8 mouse cellular contexts compared by ENCODE assay signal in the genomic region with DNA sequence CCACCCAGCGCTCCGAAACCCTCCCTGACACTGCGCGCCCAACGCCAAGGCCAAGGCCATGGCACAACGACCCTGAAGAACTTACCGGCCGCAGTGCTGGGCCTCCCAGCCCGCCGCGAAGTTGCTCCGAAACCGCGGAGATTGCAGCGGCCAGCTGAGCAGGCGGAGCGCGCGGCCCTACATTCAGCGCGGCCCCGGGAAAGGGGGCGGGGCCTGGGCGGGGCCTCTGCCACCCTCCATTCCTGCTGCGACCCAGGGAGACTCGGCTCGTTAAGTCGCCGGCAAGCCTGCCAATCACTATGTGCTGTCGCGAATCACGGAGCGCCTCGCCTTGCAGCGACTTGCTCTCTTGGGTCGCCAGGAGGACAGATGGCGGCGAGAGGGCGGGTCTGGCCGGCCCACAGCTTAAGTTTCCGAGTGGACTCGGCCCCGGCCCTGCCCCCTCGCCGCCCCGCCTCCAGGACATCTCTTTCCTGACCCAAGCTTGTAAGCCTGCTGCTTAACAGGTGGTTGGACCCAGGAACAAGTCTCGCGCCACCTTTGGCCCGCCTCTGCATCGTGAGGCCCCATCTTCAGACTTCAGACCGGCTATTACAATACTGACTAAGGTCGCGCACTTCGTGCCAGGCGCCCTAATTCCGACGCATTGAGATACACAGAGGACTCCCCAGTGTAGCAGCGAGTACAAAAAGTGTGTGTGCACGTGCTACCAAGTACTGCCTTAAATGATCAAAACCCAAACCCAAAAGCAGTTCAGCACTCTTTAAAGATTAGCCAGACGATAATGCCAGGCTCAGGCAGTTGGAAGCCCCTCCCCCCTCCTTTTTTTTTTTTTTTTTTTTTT. TPM values are rescaled to one million over a fixed set of nuclear protein-coding genes. Genes with fewer than 3 reads are reported as not detected.
DNase-seq lines count a peak whose midpoint lies in the region; ATAC-seq and TF ChIP-seq lines count a peak whose summit lies in the region.

Gene Wfs1 (minus strand): TSS at position 425 of the 844 bp plus-strand sequence.

- WGBS in bone marrow, adult 2 months, result under 1% methylated on average over 57 of the region's 60 CpGs
- WGBS in embryonic facial prominence, embryonic 15.5 days, result under 1% methylated on average over 60 of the region's 60 CpGs
- WGBS in heart, embryonic 10.5 days, result 1% methylated on average over 60 of the region's 60 CpGs
- WGBS in kidney, embryonic 14.5 days, result 2% methylated on average over 56 of the region's 60 CpGs
- 1% methylated on average over 50 of the region's 60 CpGs for WGBS in limb, embryonic 14.5 days
- WGBS in midbrain, embryonic 16.5 days, result under 1% methylated on average over 60 of the region's 60 CpGs
- 1% methylated on average over 60 of the region's 60 CpGs for WGBS in spleen, adult 2 months

- H3K27me3 ChIP-seq in embryonic facial prominence, embryonic 15.5 days, result no peaks in the 10 kb centered on the region
- H3K27me3 ChIP-seq in heart, embryonic 10.5 days (ENCODE audit: insufficient read depth, poor library complexity, severe bottlenecking), result no peaks in the 10 kb centered on the region
- H3K27me3 ChIP-seq in kidney, embryonic 14.5 days (ENCODE audit: control insufficient read depth, insufficient read depth, low read length), result no peaks in the 10 kb centered on the region
- no peaks in the 10 kb centered on the region for H3K27me3 ChIP-seq in limb, embryonic 14.5 days (ENCODE audit: control insufficient read depth, insufficient read depth, low read length)
- no peaks in the 10 kb centered on the region for H3K27me3 ChIP-seq in midbrain, embryonic 16.5 days (ENCODE audit: control insufficient read depth, insufficient read depth, low read depth, low read length)
- no peaks in the 10 kb centered on the region for H3K27me3 ChIP-seq in spleen, adult 2 months (ENCODE audit: control insufficient read depth, insufficient read depth, low read length)

- H3K4me1 ChIP-seq in bone marrow, adult 2 months (ENCODE audit: control insufficient read depth, insufficient read depth, low read length), result peaks cover 1% of the 10 kb centered on the region; the same call in 1 of the 2 replicates
- H3K4me1 ChIP-seq in embryonic facial prominence, embryonic 15.5 days, result peaks cover 11% of the 10 kb centered on the region
- peaks cover 37% of the 10 kb centered on the region for H3K4me1 ChIP-seq in heart, embryonic 10.5 days
- H3K4me1 ChIP-seq in kidney, embryonic 14.5 days (ENCODE audit: control insufficient read depth, insufficient read depth, low read length), result peaks cover 22% of the 10 kb centered on the region; the same call in 1 of the 2 replicates
- H3K4me1 ChIP-seq in limb, embryonic 14.5 days (ENCODE audit: control insufficient read depth, insufficient read depth, low read length), result no peaks in the 10 kb centered on the region; the same call in 1 of the 2 replicates
- H3K4me1 ChIP-seq in midbrain, embryonic 16.5 days (ENCODE audit: control insufficient read depth, insufficient read depth, low read length), result peaks cover 13% of the 10 kb centered on the region; the same call in 1 of the 2 replicates
- H3K4me1 ChIP-seq in spleen, adult 2 months (ENCODE audit: control insufficient read depth, insufficient read depth, insufficient read length), result peaks cover 2% of the 10 kb centered on the region; the same call in 1 of the 2 replicates

- H3K36me3 ChIP-seq in embryonic facial prominence, embryonic 15.5 days, result no peaks in the 10 kb centered on the region
- no peaks in the 10 kb centered on the region for H3K36me3 ChIP-seq in heart, embryonic 10.5 days
- H3K36me3 ChIP-seq in kidney, embryonic 14.5 days (ENCODE audit: control insufficient read depth, insufficient read depth, low read length), result no peaks in the 10 kb centered on the region
- H3K36me3 ChIP-seq in limb, embryonic 14.5 days (ENCODE audit: control insufficient read depth, insufficient read depth, low read length), result no peaks in the 10 kb centered on the region
- no peaks in the 10 kb centered on the region for H3K36me3 ChIP-seq in midbrain, embryonic 16.5 days (ENCODE audit: control insufficient read depth, insufficient read depth, low read length)
- H3K36me3 ChIP-seq in spleen, adult 2 months (ENCODE audit: control insufficient read depth, insufficient read depth, low read length), result no peaks in the 10 kb centered on the region

- no peak for TF ChIP-seq CTCF in bone marrow, adult 2 months (IDR thresholded peaks at IDR 0.05; ENCODE audit: control insufficient read depth, insufficient read depth, low read length)
- no peak for TF ChIP-seq CTCF in spleen, adult 2 months (IDR thresholded peaks at IDR 0.05; ENCODE audit: extremely low read depth, insufficient read depth, insufficient read length, insufficient replicate concordance)

- H3K9me3 ChIP-seq in embryonic facial prominence, embryonic 15.5 days (replicated peaks), result no peaks in the 10 kb centered on the region
- no peaks in the 10 kb centered on the region for H3K9me3 ChIP-seq in heart, embryonic 10.5 days
- H3K9me3 ChIP-seq in kidney, embryonic 14.5 days (ENCODE audit: control insufficient read depth, low read length), result no peaks in the 10 kb centered on the region
- no peaks in the 10 kb centered on the region for H3K9me3 ChIP-seq in limb, embryonic 14.5 days (ENCODE audit: control insufficient read depth, low read length)
- H3K9me3 ChIP-seq in midbrain, embryonic 16.5 days (replicated peaks; ENCODE audit: control insufficient read depth, low read length, poor library complexity, severe bottlenecking), result no peaks in the 10 kb centered on the region

- ATAC-seq in embryonic facial prominence, embryonic 15.5 days (ENCODE audit: insufficient number of reproducible peaks, low FRiP score, low TSS enrichment, low read depth), result peak; percentile 97
- peak; percentile 97 for ATAC-seq in kidney, embryonic 14.5 days (ENCODE audit: low FRiP score, low TSS enrichment)
- ATAC-seq in limb, embryonic 14.5 days (ENCODE audit: low FRiP score, low read depth), result peak; percentile 98
- peak; percentile 98 for ATAC-seq in midbrain, embryonic 16.5 days

- DNase-seq in 3T3-L1 (ENCODE audit: low read depth, low spot score), result peak; percentile 99
- DNase-seq in heart, embryonic 10.5 days (ENCODE audit: low spot score), result peak; percentile 99
- DNase-seq in limb, embryonic 14.5 days (ENCODE audit: low spot score), result peak; percentile 97
- DNase-seq in spleen, adult 2 months (ENCODE audit: low read depth in 1 of 2, low spot score in 2 of 2), result peak; percentile 88 to 95

- H3K9ac ChIP-seq in embryonic facial prominence, embryonic 15.5 days, result peak within 1 kb of the TSS; percentile 55
- peak within 1 kb of the TSS; percentile 76 for H3K9ac ChIP-seq in kidney, embryonic 14.5 days (ENCODE audit: low read depth, low read length)
- peak within 1 kb of the TSS; percentile 84 for H3K9ac ChIP-seq in limb, embryonic 14.5 days (ENCODE audit: low read depth, low read length, severe bottlenecking)
- H3K9ac ChIP-seq in midbrain, embryonic 16.5 days (ENCODE audit: low read depth, low read length), result peak within 1 kb of the TSS; percentile 68

- H3K4me2 ChIP-seq in embryonic facial prominence, embryonic 15.5 days (replicated peaks), result peak within 1 kb of the TSS; percentile 91
- peak within 1 kb of the TSS; percentile 94 for H3K4me2 ChIP-seq in kidney, embryonic 14.5 days (replicated peaks; ENCODE audit: low read depth, low read length)
- peak within 1 kb of the TSS; percentile 98 for H3K4me2 ChIP-seq in limb, embryonic 14.5 days (replicated peaks; ENCODE audit: low read depth, low read length, severe bottlenecking)
- peak within 1 kb of the TSS; percentile 99 for H3K4me2 ChIP-seq in midbrain, embryonic 16.5 days (ENCODE audit: low read length)

- H3K4me3 ChIP-seq in bone marrow, adult 2 months (replicated peaks; ENCODE audit: control insufficient read depth, low read depth, low read length), result peak within 1 kb of the TSS; percentile 87
- peak within 1 kb of the TSS; percentile 75 for H3K4me3 ChIP-seq in embryonic facial prominence, embryonic 15.5 days (replicated peaks)
- peak within 1 kb of the TSS; percentile 87 for H3K4me3 ChIP-seq in heart, embryonic 10.5 days
- H3K4me3 ChIP-seq in kidney, embryonic 14.5 days (ENCODE audit: low read length), result peak within 1 kb of the TSS; percentile 76
- peak within 1 kb of the TSS; percentile 75 for H3K4me3 ChIP-seq in limb, embryonic 14.5 days (replicated peaks; ENCODE audit: low read length)
- peak within 1 kb of the TSS; percentile 67 for H3K4me3 ChIP-seq in midbrain, embryonic 16.5 days (ENCODE audit: low read depth, low read length)
- H3K4me3 ChIP-seq in spleen, adult 2 months (ENCODE audit: extremely low read depth, insufficient read depth, insufficient read length), result peak within 1 kb of the TSS; percentile 66

- peak within 1 kb of the TSS; percentile 76 for H3K27ac ChIP-seq in bone marrow, adult 2 months (ENCODE audit: control insufficient read depth, insufficient read depth, low read depth, low read length, poor library complexity)
- H3K27ac ChIP-seq in embryonic facial prominence, embryonic 15.5 days (replicated peaks), result peak within 1 kb of the TSS; percentile 22; the same call in 1 of the 2 replicates
- peak within 1 kb of the TSS; percentile 89 for H3K27ac ChIP-seq in heart, embryonic 10.5 days
- peak within 1 kb of the TSS; percentile 62; the same call in 1 of the 2 replicates for H3K27ac ChIP-seq in kidney, embryonic 14.5 days (ENCODE audit: low read depth, low read length)
- no peak within 1 kb of the TSS for H3K27ac ChIP-seq in limb, embryonic 14.5 days (replicated peaks; ENCODE audit: low read depth, low read length)
- peak within 1 kb of the TSS; percentile 22; the same call in 1 of the 2 replicates for H3K27ac ChIP-seq in midbrain, embryonic 16.5 days (ENCODE audit: low read length)
- peak within 1 kb of the TSS; percentile 44 for H3K27ac ChIP-seq in spleen, adult 2 months (ENCODE audit: insufficient read depth, low read length)

- peak; percentile 17; the same call in 1 of the 2 replicates for TF ChIP-seq POLR2A in bone marrow, adult 2 months (IDR thresholded peaks at IDR 0.05; ENCODE audit: borderline replicate concordance, control insufficient read depth, low read depth, low read length)
- TF ChIP-seq POLR2A in limb, embryonic 14.5 days (IDR thresholded peaks at IDR 0.05; ENCODE audit: borderline replicate concordance, extremely low read depth, insufficient read depth, insufficient read length), result 0 out of 2 replicates have a peak, but pooled peaks have one; percentile 59
- no peak; the same call in 1 of the 2 replicates for TF ChIP-seq POLR2A in spleen, adult 2 months (IDR thresholded peaks at IDR 0.05; ENCODE audit: low read depth, low read length)

RNA-seq across cellular contexts. Expression of gene Wfs1, which starts in this region (rescaled TPM):
- polyA plus RNA-seq in bone marrow, adult 2 months (2011; ENCODE audit: insufficient read depth, insufficient read length, low replicate concordance, missing spikeins), result 2.0 and 3.7 TPM in 2 replicates
- polyA plus RNA-seq in embryonic facial prominence, embryonic 15.5 days (2015; fragmentation: Nextera tagmentation; extraction: Ambion mirVana), result 12.5 and 13.3 TPM in 2 replicates
- polyA plus RNA-seq in heart, embryonic 10.5 days (2016; fragmentation: Nextera tagmentation; extraction: Ambion mirVana), result 17.4 and 30.7 TPM in 2 replicates
- 12.9 and 20.9 TPM in 2 replicates for polyA plus RNA-seq in kidney, embryonic 14.5 days (2014; fragmentation: Nextera tagmentation; extraction: Ambion mirVana)
- polyA plus RNA-seq in limb, embryonic 14.5 days (2012; rRNA removed), result 12.8 and 16.3 TPM in 2 replicates
- polyA plus RNA-seq in limb, embryonic 14.5 days (2014; fragmentation: Nextera tagmentation; extraction: Ambion mirVana), result 10.4 and 11.2 TPM in 2 replicates
- 10.3 and 11.1 TPM in 2 replicates for polyA plus RNA-seq in midbrain, embryonic 16.5 days (2015; fragmentation: Nextera tagmentation; extraction: Ambion mirVana)
- 7.2 TPM in 2 replicates for polyA plus RNA-seq in spleen, adult 2 months (2012; rRNA removed)
